Mouse (Mus musculus) monocyte, adult 2 months (primary cell): ENCODE measurements around the gene B3galnt1.

ENCODE experiments used
- DNase-seq, 2 experiments: peaks; one replicate each; pipeline ENCODE4 v3.0.0; 2022; ENCODE audit warnings: low spot score in 2 of 2, low read depth in 1 of 2

The B3galnt1 gene

DNA sequence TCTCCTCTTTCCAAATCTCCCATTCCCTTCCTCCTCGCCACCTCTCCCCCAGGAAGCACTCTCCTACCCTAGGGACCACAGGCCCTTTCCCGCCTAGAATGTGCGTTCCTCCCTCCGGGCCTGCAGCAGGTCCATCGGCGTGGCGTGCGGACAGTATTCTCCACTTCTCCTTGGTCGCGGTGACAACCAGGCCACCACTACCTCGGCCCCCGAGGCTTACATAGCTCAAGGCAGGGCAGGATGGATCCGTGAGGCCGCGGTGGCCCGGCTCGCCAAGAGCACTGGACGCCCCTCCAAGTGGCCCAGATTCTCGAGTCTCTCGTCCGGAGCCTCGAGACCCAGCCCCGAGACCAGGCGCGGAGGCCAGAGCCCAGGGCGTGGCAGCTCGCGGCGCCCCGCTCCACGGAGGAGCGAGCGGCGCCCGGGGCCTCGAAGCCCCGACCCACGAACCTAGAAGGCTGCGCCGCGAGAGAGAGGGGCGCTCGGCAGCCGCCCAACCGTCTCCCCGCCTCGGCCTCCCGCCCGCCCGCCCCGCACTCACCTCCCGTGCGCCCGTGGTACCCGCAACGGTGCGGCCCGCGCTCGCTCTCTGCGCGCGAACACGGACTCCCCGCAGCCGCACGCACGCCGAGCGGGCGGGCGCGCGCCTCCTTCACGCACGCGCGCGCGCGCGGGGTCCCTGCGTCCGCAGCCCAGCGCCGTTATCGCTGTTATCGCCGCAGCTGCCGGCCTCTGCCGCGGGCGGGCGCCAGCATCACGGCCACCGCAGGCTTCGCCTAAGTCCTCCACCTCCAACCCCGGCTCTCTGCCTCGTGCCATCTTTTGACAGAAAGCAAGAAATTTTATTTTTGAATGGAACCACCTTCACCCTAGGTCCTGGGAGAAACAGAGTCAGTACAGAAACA lies at the start of gene B3galnt1:
Gene B3galnt1, minus strand, starts transcription at position 700 of the 905 bp plus-strand sequence.
- no peak for DNase-seq

DNA sequence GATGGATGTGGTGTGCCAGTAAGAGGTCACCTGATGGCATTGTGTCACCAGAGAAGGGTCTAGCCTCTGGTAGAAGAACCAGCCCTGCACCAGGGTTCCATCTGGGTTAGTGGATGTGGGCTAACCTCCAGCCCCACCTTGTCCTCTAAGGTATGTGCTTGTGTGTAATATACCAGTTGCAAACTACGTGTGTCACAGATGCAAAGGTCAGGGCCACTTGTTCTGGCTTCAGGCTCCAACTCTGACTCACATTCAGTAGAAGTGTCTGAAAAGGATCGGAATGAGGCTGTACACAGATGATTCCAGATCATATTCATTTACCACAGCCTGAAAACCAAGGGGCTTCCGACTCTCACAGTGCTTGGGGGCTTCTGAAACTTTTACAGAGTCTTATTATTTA lies 35.8 kb upstream of the B3galnt1 start:
- DNase-seq, result no peak

DNA sequence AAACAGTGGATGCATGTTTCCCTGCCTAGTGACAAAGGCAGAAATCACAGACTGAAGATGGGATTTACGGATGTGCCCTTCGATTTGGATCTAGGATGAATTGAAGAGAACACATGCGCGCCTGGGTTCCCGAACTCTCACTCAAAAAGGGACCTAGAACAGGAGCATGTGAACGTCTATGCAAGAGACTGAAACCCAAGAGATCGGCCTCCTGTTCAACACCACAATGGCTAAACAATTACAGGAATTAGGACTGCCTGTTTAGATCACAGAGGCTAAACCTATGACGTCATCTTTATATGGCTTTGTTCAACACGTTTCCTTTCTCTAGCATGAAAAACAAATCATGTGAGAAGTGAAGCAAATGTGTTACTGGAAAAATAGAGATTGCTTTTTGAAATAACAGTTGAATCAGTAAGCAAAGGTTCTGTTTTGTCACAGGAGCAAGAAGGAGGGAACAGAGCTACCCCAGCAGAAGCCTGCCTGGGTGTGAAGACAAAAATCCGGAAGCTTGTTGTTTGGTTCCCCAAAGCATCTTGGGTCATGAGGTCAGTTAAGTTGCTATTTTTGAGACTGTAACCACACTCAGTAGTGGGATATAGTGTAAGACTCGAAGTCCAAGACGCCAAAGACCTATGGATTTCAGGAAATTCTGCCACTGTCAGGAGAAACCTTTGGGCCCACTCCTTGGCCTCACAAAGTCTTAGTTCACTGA lies 35.1 kb upstream of the B3galnt1 start:
- DNase-seq, result no peak

DNA sequence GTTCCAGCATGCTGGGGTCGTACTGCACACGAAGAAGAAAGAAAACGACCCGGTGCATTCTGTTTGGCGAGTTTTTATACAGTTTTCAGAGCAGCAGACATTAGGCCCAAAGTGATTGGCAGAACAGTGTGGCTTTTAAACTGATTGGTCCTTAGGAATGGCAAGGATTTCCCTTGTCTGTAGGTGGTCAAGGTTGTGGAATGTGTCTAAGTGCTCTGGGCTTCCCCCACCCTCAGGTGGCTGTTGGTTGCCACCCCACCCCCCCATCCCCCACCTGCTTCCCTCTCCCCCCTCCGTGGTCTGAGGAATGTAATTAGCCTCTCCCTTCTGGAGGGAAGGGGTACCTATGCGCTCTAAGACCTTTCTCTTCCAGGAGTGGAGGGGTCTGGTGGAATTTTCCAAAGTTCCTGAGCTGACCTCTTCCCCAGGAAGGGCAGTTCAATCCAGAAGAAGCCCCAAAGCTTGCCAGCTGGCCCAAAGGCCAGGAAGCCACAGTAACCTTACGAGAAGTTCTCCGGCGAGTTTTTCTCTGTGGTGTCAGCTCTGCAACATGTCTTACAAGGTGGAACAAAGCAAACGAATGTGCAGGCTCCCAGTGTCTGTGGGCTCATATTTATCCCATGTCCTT lies 28.3 kb upstream of the B3galnt1 start:
- DNase-seq, result no peak

DNA sequence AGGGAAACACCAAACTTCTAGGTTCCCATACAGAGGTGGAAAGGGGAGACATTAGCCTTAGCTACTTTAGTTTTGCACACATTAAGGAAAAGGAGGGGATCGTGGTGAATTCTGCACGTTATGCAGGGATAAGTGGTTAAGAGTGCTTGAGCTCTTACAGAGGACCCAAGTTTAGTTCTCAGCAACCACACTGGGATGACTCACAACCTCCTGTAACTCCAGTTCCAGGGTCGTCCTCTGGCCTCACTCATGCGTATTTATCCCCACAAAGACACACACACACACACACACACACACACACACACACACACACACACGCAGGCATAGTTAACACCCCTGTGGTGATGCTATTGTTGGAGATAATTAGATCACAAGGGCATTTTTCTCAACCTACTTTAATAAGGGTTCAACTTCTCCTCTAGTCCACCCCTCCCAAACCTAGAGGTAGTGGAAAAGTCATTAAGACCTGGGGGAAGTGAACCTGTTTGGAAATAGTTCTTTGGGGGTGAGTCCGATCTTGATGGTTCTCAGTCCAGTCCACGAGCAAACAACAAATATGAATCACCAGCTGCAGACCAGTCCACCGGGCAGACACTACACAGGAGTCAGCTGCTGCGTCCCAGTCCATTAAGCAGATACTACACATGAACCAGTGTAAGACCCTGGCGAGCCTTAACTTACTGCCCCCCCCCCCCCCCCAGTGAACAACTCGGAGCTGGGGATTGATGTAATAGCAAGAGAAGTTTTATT lies 27.6 kb upstream of the B3galnt1 start:
- no peak for DNase-seq

DNA sequence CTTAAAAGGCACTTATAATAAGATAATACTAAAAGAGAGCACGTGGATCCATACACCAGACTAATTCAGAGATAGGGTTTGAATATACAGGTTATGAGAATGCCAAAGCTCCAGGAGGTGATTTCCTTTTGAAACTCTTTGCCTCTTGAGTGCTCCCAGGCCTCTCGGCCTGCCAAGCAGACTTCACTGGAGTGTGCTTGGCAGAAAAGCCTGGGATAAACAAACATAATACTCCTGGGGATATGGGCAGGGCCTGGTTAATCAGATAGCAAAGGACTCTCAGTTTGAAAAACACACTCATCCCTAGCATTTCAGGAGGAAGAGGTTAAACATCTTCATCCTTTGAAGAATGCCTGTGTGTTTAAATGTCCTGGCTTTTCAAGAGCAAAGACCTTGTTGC lies 25.4 kb upstream of the B3galnt1 start:
- no peak for DNase-seq

DNA sequence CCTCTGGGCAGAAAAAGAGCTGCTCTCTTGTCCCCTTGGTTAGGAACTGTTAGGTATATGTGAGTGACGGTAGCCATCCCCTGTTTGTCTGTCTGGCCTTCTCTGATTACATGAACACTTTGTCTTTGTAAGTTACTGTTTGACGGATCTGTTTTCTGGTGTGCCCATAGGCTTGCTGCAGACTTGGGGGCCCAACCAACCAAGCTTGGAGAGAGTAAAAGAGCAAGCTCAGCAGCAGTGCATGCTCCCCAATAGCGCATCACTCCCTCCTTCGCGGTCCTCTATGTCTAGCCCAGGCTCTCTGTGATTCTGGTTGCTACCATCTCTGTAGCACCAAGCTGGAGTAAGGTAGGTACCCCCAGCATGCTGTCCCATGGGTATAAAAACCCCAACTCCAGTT lies 9.1 kb upstream of the B3galnt1 start:
- DNase-seq, result no peak

DNA sequence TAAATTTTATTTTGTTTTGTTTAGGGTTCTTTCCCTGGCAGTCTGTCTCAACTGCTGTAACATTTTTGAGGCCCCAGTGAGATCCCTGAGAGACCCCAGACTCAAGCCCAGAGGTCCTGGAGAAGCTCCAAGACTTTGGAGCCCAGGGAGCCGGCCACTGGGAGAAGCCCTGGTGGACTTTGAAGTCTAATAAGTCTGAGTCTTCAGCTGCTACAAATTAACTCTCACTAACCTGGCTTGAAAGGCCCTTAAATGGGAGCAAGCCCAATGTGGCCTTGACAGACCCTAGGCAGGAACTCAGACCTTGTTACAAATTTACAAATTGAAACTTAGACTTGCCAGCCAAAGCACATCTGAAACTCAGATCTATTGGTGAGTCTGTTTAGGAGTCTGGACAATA lies 8.7 kb upstream of the B3galnt1 start:
- no peak for DNase-seq

DNA sequence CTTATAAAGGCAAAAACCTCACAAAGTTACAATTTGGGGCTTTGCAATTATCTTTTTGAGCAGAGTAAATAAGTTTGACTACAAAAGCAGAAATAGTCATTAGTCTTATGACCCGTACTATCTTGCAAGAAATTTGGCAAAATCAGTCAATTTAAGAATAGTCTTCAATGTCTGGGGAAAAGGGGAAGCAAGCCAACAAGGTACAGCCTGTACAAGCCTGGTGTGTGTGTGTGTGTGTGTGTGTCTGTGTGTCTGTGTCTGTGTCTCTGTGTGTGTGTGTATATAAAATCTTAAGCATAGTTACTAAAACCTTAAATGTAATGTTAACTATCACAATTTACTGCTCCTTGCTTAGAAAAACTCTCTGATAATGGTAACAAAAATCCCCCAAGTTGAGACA lies 8.2 kb upstream of the B3galnt1 start:
- no peak for DNase-seq

DNA sequence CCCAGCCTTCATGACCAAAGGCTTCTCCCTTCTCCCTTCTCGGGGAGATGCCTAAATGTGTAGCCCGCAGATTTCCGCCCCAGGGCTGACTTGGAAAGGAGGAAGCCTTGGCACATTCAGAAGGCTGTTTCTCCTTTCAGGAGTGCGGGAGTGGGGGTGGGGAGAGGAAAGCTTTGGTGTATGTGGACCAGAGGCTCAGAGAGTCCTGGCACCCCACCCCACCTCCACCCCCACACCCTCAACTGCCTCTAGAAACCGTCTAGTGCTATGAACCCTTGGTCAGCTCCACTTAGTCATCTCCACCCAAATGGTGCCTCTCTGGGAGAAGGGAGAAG lies 373 bp upstream of the B3galnt1 start:
- no peak for DNase-seq

DNA sequence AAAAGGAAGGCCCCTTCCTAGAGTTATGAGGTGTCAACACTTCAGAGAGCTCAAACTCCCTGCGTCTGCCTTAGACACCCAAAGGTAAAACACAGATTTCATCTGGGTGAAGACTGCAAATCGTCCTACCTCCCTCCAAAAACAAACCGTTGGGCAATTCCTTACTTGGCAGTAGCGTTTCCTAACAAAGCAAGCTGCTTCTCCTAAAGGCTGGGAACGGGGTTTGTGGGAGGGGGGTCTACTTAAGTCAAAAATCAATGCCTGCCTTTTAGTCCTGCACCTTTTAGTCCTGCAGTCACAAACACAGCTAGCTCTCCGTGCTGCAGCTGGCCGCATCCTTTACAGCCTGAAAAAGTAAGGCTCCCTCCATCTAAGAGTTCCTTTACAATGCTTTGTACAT lies 944 bp downstream of the B3galnt1 start:
- no peak for DNase-seq

DNA sequence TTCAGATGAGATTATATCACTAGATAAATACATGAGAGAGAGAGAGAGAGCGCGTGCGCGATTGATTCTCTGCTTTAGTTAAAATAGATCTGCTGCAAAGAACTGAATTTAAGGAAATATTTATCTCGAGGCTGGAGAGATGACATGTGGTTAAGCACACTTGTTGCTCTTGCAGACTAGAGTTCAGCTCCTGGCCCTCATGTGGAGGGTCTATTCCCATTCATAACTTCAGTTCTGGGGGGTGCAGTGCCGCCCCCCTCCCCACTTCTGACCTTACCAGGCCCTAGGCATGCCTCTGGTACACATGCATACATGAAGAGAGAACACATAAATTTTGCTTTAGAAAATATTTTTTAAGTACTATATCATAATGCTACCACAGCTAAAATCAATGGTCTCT lies 1.5 kb downstream of the B3galnt1 start:
- DNase-seq, result no peak

DNA sequence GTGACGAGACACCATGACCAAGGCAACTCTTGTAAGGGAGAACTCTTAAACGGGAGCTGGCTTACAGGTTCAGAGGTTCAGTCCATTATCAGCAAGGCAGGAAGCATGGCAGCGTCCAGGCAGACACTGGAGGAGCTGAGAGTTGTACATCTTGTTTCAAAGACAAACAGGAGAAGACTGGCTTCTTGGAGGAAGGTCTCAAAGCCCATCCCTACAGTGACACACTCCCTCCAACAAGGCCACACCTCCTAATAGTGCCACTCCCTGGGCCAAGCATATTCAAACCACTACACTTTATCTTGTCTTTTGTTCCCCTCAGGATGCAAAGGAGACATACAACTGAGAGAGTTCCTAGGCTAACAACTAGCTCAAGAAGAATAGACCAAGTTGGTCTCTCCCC lies 2.6 kb downstream of the B3galnt1 start:
- no peak for DNase-seq

DNA sequence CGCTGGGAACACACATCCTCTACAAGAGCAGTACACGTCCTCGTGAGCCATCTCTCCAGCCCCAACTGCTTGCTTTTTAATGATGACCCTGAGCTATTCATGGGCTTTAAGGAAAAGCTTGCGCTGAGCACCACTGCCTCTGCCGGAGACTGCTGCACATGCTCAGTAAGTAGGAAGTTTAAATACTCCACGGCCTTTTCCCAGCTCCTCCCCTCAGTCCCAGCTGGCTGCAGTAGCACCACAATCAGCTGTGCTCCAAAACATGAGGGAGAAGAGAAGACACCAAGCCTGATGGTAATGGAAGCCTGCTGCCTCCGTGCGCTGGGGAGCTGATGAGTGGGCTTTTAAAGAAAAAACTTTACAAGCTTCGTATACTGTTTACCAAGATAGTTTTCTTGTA lies 4.7 kb downstream of the B3galnt1 start:
- no peak for DNase-seq

DNA sequence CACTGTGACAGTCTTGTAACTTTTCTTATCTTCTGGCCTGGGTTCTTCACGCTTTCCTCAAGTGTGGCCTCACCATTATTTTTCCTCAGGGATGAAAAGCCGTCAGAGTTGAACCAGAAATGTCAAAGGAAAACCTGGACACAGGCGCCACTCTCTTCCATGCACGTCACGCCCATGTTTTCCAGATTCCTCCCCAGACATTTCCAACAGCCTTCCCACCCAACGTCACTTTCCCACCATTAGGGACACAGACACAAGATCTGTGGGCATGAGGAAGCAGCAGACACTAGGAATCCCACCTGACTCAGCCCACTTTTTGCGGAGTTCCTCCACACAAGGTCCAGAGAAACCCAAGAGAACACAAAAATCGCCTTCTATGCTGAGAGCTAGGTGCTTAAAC lies 5.3 kb downstream of the B3galnt1 start:
- DNase-seq, result no peak

DNA sequence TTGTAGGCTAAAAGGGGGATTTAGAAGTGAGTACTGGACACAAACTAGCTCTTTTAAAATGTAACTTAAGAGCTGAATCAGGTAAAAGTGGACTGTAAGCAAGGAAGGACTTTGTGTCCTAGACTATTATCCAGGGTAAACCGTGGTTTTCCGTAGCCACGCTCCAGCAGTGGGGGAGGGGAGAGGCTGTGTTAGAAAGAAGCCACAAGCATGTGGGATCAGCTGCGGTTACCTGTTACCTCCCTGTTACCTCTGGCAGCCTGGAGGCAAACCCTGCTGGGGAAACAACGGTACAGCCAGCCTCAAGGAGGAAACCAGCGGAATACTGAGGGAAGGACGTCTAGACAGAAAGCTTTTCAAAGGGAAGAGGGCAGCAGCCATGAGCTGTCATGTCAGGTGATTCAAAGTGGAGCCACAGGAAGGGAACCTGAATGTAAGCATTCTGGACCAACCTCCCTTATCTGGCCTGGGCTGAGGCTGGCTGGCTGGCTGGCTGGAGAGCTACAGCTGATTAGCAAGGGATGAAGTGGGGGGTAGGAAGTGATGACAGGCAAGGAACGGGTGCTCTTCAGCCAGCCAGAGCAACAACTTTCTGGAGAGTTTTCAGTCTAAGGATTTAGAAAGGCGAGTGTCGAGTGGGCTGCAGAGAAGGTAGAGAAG lies 10.5 kb downstream of the B3galnt1 start:
- DNase-seq, result no peak

DNA sequence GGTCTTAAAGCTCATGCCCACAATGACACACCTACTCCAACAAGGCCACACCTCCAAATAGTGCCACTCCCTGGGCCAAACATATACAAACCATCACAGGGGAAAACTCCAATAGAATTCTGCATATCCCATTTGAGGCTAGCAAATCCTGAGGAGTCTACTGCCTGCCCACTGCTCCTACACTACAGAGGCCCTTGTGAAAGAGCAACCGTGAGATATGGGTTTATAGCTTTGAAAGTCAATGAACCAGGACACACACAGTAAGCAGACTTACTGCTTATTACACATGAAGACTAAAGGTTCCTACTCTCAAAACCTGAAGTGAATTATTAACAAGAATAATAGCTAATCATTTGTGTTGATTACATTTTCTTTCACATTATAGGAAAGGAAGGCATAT lies 15.0 kb downstream of the B3galnt1 start:
- no peak for DNase-seq

DNA sequence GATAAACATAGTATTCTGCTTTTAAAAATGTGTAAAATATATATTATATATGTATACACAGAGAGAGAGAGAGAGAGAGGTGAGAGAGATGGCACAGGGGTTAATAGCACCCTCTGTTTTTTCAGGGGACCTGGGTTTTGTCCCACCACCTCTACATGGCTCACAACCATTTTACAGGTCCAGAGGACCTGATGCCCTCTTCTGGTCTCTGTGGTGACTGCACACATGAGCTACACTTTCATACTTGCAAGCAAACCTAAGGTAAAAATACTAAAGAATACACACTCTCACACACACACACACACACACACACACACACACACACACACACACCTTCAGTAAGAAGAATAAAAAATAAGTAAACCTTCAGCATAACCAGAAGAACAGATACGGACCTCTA lies 20.0 kb downstream of the B3galnt1 start:
- DNase-seq, result no peak

DNA sequence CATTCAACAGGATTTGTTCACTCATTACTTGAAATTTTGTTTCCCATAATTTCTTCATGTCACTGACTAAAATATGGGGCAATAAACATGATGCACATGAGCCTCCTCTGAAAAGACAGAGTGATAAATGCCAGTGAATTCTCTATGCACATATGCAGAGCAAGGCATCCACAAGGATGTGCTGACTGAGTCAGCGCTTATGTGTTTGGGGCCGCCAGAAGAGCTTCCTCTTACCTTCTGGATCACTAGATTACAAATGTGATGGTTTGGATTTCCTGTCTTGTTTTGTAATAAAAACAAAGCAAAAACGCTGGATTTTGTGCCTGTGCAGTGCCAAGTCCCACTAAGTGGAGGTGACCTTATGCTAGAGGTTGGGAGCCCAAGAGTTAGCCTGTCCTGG lies 22.0 kb downstream of the B3galnt1 start:
- no peak for DNase-seq

DNA sequence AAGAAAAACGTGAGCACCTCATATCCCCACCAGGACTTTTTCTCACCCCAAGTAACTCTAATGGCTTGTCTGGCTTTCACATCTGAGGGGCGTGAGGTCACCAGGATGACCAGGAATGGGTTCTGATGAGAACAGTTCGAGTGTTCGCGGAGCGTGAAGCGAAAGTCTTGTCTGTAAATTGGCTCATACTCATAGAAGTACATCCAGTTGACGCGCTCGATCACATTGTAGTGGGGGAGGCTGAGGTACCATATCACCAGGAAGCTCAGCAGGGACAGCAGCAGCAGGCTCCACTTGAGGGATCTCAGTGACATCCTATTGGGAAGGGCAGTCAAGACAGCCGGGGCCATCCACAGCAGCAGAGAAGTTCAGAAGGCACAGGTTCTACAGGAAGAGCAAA lies 23.2 kb downstream of the B3galnt1 start:
- DNase-seq, result no peak

DNA sequence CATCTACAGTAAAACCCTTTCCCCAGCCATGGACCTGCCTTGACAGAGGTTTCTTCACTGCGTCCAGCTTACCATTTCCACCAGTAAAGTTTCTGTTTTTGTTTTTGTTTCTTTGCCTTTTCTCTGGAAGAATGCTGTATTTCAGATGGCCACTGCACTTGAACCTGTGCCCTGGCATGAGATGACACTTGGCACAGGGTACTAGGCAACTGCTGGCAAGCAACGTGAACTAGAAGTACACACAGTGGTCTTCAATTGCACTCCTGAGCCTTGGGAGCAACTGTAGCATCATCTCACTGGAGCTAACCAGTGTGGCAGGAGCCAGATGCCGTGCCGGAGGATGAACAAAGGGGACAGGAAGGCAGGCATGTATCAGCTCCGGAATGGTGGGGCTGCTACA lies 26.2 kb downstream of the B3galnt1 start:
- DNase-seq, result no peak
